Mouse (Mus musculus): ENCODE data around the gene Stat4. TPM values are rescaled to one million over a fixed set of nuclear protein-coding genes. Genes with fewer than 3 reads are reported as not detected.

Stat4 gene
- polyA plus RNA-seq, 1 experiment from 2014 or later = 9.8 TPM

DNA sequence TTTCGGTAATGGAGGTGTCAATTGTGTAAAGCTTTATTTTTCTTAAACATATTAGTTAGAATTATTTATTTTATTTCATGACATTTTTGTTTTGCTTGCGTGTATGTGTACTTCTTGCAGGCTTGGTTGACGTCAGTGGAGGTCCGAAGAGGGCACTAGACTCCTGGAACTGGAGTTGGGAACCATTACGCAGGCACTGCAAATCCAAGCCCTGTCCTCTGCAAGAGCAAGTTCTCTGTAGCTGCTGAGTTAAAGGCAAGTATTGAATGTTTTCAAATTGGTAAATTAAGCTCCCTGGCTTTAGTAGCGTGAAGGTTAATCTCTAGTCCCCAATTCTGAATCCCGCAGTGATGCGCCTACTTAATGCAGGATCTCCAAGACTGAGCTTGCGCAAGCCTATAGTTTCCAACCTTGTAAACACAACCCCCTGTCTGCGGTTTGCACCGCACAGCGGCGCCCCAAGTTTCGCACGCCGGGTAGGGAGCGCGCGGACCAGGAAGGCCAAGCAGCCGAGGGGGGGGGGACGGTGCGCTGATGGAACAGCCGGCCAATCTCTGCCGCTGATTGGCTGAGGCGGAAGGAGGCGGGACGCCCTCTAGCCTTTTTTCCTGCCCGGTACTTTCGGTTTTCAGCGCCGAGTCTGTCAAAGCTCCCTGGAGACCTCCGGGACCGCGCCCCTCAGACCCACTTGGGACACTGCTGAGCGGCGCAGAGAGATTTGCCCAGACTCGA is 132.1 kb downstream of the Stat4 start, which contains the start of gene Stat1:
TSS of gene Stat1 (plus strand) at position 581 of the 732 bp plus-strand sequence.
- peak; percentile 95 for DNase-seq (ENCODE audit: extremely low spot score, low spot score)
- Histone ChIP-seq H3K9me3 (no peaks in the 10 kb centered on the region), H3K4me3 (peak within 1 kb of the TSS; percentile 89), H3K36me3 (replicated peaks) (no peaks in the 10 kb centered on the region), H3K27me3 (ENCODE audit: poor library complexity, severe bottlenecking) (peaks cover 19% of the 10 kb centered on the region), H3K4me1 (peaks cover 19% of the 10 kb centered on the region), H3K27ac (peak within 1 kb of the TSS; percentile 85)
- 4% methylated on average over 37 of the region's 37 CpGs for WGBS

DNA sequence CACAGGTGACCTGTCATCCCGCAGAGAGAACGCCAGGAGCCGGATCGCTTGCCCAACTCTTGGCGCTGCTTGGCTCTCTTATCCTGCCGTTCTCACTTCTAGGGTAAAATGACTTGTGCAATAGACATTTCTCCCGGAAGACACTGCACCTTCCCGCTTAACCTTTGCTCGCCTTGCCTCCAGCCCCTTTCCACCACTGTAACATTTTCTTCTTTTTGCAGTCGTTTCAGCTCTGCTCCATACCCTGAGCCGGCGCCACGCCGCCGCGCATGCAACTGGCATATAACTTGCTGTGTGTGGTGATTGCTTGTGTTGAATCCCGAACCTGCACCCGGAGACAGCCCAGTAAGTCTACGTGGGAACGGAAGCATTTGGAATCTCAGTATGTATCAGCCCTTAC is 132.7 kb downstream of the Stat4 start:
- H3K4me1 ChIP-seq = peaks cover 19% of the 10 kb centered on the region
- peak overlapping the region; percentile 89 for H3K4me3 ChIP-seq
- H3K9me3 ChIP-seq = no peaks in the 10 kb centered on the region
- no peaks in the 10 kb centered on the region for H3K36me3 ChIP-seq (replicated peaks)
- H3K27me3 ChIP-seq (ENCODE audit: poor library complexity, severe bottlenecking) = peaks cover 19% of the 10 kb centered on the region
- 1% methylated on average over 20 of the region's 20 CpGs for WGBS
- peak overlapping the region; percentile 85 for H3K27ac ChIP-seq
- no peak for DNase-seq (ENCODE audit: extremely low spot score, low spot score)

DNA sequence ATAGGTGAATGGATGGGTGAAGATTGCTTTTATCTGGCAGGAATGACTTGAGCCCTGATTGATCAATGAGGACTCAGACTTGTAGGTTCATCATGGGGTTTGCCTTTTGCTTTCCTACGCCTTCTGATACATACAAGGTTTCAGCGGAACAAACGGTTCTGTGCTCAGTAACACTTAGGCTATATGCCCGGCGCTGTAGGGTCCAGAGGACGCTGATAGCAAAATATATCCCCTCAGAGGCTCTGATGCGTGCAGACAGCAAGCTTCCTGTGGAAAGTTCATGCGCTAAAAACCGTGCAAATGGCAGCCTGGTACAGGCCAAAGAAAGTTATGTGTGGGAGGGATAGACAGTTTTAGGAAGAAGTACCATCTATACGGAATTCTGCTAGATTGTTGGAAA is 133.2 kb downstream of the Stat4 start:
- WGBS = 47% methylated on average over 10 of the region's 10 CpGs
- no peak overlapping the region for H3K27ac ChIP-seq
- H3K9me3 ChIP-seq = no peaks in the 10 kb centered on the region
- H3K4me3 ChIP-seq = peak overlapping the region; percentile 89
- H3K4me1 ChIP-seq = peaks cover 19% of the 10 kb centered on the region
- no peaks in the 10 kb centered on the region for H3K36me3 ChIP-seq (replicated peaks)
- no peak for DNase-seq (ENCODE audit: extremely low spot score, low spot score)
- H3K27me3 ChIP-seq (ENCODE audit: poor library complexity, severe bottlenecking) = peaks cover 19% of the 10 kb centered on the region

DNA sequence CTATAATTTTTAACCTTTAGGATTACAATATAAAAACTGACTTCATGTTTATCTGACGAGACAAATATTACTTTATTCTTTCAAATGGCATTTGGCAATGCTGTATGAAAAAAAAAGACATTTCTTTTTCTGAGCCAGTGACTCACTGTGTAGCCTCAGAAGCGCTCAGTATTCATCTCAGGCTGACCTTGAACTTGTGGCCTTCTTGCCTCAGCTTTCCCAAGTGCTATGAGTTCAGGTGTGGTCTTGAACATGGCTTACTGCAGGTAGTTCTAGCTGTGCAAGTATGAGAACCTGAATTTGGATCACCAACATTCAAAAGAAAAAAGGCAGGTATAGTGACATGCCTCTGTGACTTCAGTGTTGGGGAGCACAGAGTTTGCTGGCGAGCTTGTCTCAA is 134.1 kb downstream of the Stat4 start:
- H3K27me3 ChIP-seq (ENCODE audit: poor library complexity, severe bottlenecking) = peaks cover 19% of the 10 kb centered on the region
- peaks cover 19% of the 10 kb centered on the region for H3K4me1 ChIP-seq
- DNase-seq (ENCODE audit: extremely low spot score, low spot score) = no peak
- peaks cover 6% of the 10 kb centered on the region for H3K36me3 ChIP-seq (replicated peaks)
- no peak overlapping the region for H3K4me3 ChIP-seq
- no peak overlapping the region for H3K27ac ChIP-seq
- no peaks in the 10 kb centered on the region for H3K9me3 ChIP-seq
- WGBS = 89% methylated on average over 3 of the region's 3 CpGs

DNA sequence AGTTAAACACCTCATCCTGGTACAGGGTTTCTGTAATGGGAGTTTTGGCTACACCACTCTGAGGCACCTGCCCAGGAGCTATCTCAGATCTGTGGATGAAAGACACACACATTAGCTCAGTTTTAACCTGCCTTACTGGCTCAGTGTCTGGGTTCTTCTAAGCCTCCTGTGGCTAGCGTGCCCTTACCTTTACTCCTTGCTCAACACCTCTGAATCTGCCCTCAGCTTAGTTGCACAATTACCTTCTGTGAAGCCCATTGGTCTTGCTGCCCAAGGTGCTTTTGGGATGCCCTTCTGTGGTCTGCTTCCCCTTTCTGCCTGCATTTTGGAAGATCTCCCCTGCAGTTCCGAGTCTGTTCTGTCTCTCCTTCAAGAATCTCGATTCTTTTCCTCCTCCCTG is 137.9 kb downstream of the Stat4 start:
- DNase-seq (ENCODE audit: extremely low spot score, low spot score) = no peak
- no peak overlapping the region for H3K27ac ChIP-seq
- H3K9me3 ChIP-seq = no peaks in the 10 kb centered on the region
- peaks cover 16% of the 10 kb centered on the region for H3K36me3 ChIP-seq (replicated peaks)
- H3K27me3 ChIP-seq (ENCODE audit: poor library complexity, severe bottlenecking) = peaks cover 14% of the 10 kb centered on the region
- WGBS = 73% methylated on average over 3 of the region's 3 CpGs
- peaks cover 12% of the 10 kb centered on the region for H3K4me1 ChIP-seq
- H3K4me3 ChIP-seq = no peak overlapping the region

DNA sequence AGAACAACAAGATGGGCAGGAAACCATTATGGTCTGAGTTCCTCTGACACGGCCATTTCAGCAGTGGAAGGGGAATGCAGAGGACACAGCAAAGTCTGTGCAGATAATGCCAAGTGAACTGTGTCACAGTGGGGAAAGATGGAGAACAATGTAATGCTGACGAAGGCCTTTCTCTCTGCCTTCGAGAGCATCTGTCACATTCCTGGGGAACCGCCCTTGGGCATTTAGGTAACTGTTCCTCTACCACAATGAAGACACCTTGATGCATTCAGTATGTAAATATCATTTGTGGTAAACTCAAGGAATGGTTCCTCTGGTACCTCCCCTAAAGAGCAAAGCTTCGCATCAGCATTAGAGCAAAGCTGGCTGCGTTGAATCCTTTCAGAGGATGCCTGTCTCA is 140.4 kb downstream of the Stat4 start:
- Histone ChIP-seq H3K9me3 (no peaks in the 10 kb centered on the region), H3K36me3 (replicated peaks) (peaks cover 16% of the 10 kb centered on the region), H3K4me3 (no peak overlapping the region), H3K4me1 (0 out of 2 replicates have a peak, but pooled peaks cover 4% of the 10 kb centered on the region), H3K27ac (no peak overlapping the region), H3K27me3 (ENCODE audit: poor library complexity, severe bottlenecking) (no peaks in the 10 kb centered on the region)
- no peak for DNase-seq (ENCODE audit: extremely low spot score, low spot score)
- 94% methylated on average over 6 of the region's 6 CpGs for WGBS

DNA sequence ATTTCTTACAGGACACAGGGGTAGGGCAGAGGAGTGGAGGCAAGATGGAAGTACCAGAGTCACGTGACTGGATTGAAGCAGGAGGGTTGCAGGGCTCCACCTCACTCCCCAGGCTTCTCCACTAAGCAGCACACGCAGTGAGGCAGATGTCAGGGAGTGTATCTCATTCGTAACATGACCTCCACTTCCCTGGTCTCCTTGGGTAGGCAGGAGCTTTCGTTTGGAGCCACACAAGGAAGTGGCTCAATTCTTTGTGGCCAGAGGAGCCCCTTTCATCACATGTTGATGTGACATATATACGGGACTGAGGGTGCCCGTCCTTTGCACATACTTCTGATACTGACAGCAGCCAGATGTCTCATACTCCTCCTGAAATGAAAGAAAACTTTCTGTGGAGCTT is 142.8 kb downstream of the Stat4 start:
- H3K27me3 ChIP-seq (ENCODE audit: poor library complexity, severe bottlenecking) = no peaks in the 10 kb centered on the region
- no peak for DNase-seq (ENCODE audit: extremely low spot score, low spot score)
- H3K4me1 ChIP-seq = 0 out of 2 replicates have a peak, but pooled peaks cover 4% of the 10 kb centered on the region
- no peaks in the 10 kb centered on the region for H3K9me3 ChIP-seq
- no peak overlapping the region for H3K4me3 ChIP-seq
- H3K27ac ChIP-seq = no peak overlapping the region
- WGBS = 77% methylated on average over 6 of the region's 6 CpGs
- peaks cover 16% of the 10 kb centered on the region for H3K36me3 ChIP-seq (replicated peaks)

DNA sequence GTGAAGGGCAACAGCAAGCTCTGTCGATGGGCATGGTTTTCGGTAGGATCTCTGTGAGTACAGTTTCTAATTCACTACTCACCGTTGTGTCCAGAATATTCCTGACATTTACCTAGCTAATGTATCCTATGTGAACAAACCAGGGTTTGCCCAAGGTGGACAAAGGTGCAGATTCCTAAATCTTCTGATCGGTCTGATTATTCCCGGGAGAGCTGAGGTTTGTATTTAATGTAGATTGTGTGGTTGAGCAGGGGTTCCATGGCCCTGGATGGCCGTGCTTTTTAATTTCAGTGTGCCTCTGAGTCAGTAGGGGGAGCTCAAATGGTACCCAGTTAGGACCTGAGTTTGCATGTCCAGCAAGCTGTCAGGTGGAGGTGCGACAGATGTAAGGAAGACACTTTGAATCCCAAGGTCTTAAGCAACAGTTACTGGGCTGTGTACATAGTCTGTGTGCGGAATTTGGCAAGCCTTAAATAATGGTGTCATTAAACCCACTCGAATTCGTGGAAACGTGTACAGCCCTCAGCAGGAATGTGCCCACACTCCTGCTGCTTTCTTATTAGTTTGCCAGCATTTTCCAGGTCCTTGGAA is 144.9 kb downstream of the Stat4 start:
- WGBS = 84% methylated on average over 11 of the region's 11 CpGs
- Histone ChIP-seq H3K9me3 (no peaks in the 10 kb centered on the region), H3K36me3 (replicated peaks) (peaks cover 2% of the 10 kb centered on the region), H3K4me3 (no peak overlapping the region), H3K4me1 (0 out of 2 replicates have a peak, but pooled peaks cover 4% of the 10 kb centered on the region), H3K27me3 (ENCODE audit: poor library complexity, severe bottlenecking) (no peaks in the 10 kb centered on the region), H3K27ac (no peak overlapping the region)
- DNase-seq (ENCODE audit: extremely low spot score, low spot score) = no peak

DNA sequence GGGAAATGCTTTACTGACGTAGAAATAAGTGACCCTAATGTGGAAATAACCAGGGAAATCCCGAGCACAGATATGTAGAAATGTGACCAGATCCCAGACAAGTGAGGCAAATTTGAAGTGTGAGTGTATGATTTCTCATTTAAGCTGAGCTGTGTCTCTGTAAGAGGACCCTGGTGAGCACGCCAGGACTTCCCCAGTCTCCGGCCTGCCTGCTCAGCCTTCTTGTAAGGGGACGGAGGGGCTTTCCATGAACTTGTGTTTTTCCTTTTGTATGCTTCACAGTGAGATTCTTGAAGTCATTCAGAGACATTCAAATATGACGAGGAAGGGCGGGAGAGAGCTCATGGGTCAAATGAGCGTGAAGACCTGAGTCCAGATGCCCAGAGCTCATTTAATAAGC is 146.3 kb downstream of the Stat4 start:
- Histone ChIP-seq H3K27ac (no peak overlapping the region), H3K27me3 (ENCODE audit: poor library complexity, severe bottlenecking) (no peaks in the 10 kb centered on the region), H3K9me3 (no peaks in the 10 kb centered on the region), H3K4me1 (peaks cover 9% of the 10 kb centered on the region), H3K36me3 (replicated peaks) (peaks cover 7% of the 10 kb centered on the region; the same call in 1 of the 2 replicates), H3K4me3 (no peak overlapping the region)
- WGBS = 76% methylated on average over 8 of the region's 8 CpGs
- no peak for DNase-seq (ENCODE audit: extremely low spot score, low spot score)

DNA sequence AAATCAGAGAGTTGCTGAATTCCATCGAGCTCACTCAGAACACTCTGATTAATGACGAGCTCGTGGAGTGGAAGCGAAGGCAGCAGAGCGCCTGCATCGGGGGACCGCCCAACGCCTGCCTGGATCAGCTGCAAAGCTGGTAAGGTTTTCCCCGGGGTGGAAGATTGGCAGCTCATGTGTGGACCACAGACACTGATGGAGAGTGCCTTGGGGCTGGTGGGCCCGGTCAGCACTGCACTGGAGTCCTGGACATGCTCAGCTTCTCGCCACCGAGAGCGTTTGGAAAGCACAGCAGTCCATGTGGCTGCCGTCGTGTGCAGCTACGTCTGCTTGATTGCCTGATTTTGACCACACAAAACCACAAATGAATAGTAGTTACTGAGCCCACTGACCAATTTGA is 150.3 kb downstream of the Stat4 start:
- H3K9me3 ChIP-seq = no peaks in the 10 kb centered on the region
- H3K4me3 ChIP-seq = no peak overlapping the region
- 84% methylated on average over 16 of the region's 16 CpGs for WGBS
- DNase-seq (ENCODE audit: extremely low spot score, low spot score) = no peak
- peaks cover 7% of the 10 kb centered on the region; the same call in 1 of the 2 replicates for H3K36me3 ChIP-seq (replicated peaks)
- no peaks in the 10 kb centered on the region for H3K27me3 ChIP-seq (ENCODE audit: poor library complexity, severe bottlenecking)
- no peak overlapping the region for H3K27ac ChIP-seq
- peaks cover 5% of the 10 kb centered on the region for H3K4me1 ChIP-seq

DNA sequence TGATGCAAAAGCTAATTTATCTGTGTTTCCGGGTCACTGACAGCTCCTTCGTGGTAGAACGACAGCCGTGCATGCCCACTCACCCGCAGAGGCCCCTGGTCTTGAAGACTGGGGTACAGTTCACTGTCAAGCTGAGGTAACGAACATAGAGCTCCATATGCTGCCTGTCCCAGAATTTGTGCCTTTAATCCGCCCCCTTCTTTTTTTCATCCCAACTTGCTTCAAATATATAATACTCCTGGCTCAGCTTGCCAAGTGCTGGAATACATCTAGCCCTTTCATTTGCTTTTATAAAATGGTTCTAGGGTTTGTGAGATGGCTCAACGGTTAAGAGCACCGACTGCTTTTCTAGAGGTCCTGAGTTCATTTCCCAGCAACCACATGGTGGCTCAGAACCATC is 153.6 kb downstream of the Stat4 start:
- Histone ChIP-seq H3K36me3 (replicated peaks) (peaks cover 7% of the 10 kb centered on the region; the same call in 1 of the 2 replicates), H3K27me3 (ENCODE audit: poor library complexity, severe bottlenecking) (no peaks in the 10 kb centered on the region), H3K4me3 (no peak overlapping the region), H3K9me3 (no peaks in the 10 kb centered on the region), H3K27ac (no peak overlapping the region), H3K4me1 (peaks cover 5% of the 10 kb centered on the region)
- DNase-seq (ENCODE audit: extremely low spot score, low spot score) = no peak
- 91% methylated on average over 9 of the region's 9 CpGs for WGBS

DNA sequence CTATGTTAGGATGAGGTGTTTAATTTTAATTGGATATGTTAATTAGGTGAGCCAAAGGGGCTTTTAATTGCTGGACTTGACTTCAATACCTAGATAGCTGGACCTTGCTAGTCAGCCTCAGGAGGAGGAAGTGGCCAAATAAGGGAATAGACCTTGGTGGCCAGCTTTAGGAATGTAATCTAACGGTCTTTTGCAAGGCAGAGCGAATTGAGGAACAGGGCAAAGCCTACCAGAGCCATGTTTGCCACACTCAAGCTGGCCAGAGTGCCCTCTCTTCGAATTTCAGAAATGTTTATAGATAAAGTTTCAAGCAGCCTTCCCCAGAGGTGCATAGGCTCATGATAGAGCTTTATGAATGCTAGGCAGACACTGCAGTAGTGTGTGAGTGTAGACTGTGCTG is 154.5 kb downstream of the Stat4 start:
- Histone ChIP-seq H3K9me3 (no peaks in the 10 kb centered on the region), H3K4me1 (peaks cover 5% of the 10 kb centered on the region), H3K27ac (no peak overlapping the region), H3K27me3 (ENCODE audit: poor library complexity, severe bottlenecking) (no peaks in the 10 kb centered on the region), H3K4me3 (no peak overlapping the region), H3K36me3 (replicated peaks) (peaks cover 7% of the 10 kb centered on the region; the same call in 1 of the 2 replicates)
- no peak for DNase-seq (ENCODE audit: extremely low spot score, low spot score)
- 83% methylated on average over 3 of the region's 3 CpGs for WGBS

DNA sequence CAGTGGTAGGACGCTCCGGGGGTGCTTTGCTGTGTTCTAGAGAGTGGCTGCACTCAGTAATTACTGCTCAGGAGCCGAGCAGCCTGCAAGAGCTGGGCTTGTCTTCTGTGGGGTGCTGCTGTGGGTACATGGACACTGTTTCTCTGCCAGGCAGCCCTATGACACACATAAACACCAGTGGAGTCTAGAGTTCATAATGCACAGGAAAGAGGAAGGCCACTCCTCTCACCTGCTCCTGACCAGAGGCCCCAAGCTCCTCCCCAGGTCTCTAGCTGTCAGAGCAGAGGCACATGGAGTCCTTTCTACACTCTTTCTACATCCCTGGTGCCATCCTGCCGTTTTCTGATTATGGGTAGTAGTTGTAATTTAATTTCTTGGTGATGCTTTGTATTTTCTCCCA is 155.2 kb downstream of the Stat4 start:
- 88% methylated on average over 4 of the region's 4 CpGs for WGBS
- Histone ChIP-seq H3K4me3 (no peak overlapping the region), H3K27me3 (ENCODE audit: poor library complexity, severe bottlenecking) (no peaks in the 10 kb centered on the region), H3K9me3 (no peaks in the 10 kb centered on the region), H3K4me1 (peaks cover 9% of the 10 kb centered on the region), H3K27ac (no peak overlapping the region), H3K36me3 (replicated peaks) (peaks cover 6% of the 10 kb centered on the region; the same call in 1 of the 2 replicates)
- DNase-seq (ENCODE audit: extremely low spot score, low spot score) = no peak

Data from forebrain, embryonic 10.5 days (tissue).